Comparison of ENCODE assay signal across 14 mouse cellular contexts in the genomic region with DNA sequence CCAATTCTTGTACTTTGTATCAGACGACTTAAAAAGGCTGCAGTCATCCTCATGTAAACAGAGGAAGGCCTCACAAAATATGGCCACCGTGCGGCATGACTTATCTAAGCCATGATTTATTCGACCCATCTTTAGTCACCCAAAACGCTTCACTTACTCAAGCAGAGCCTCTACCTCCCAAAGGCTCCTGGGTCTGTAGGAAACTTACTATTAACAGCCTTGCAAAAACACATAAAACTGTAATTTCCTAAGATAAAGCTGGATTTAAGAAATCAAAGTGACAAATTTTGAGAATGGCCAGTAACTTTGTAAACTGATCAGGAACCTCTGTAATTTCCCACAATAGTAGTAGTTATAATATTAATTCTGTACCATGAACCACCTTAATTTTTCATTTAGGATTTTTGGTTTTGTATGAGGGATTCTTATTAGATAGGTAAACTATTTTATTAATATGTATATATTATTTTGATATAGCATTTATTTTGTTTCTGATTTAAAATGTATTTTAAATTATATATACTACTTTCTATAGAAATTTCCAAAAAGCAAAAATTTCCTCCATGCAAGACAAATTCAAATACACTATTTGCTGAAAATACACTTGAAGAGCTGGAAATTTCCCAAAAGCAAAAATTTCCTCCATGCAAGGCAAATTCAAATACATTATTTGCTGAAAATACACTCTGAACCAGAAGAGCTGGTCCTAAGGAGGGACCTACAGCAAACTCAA.
DNase-seq lines count a peak whose midpoint lies in the region; ATAC-seq and TF ChIP-seq lines count a peak whose summit lies in the region.
"Had no signal": no experiment of that assay in that cellular context is flagged by ENCODE, and none has a peak within 500 bp of the region (broad histone marks: within the 10 kb centered on the region; RNA-seq: fewer than 3 reads in every experiment).

No protein-coding gene starts in this region.

- no peaks in the 10 kb centered on the region for H3K36me3 ChIP-seq in liver, postnatal 0 days (replicated peaks; ENCODE audit: insufficient read depth, low read length)
- H3K36me3 ChIP-seq in liver, embryonic 11.5 days (ENCODE audit: control insufficient read depth, insufficient read depth, low read length), result no peaks in the 10 kb centered on the region
- H3K36me3 ChIP-seq in hindbrain, embryonic 15.5 days, result no peaks in the 10 kb centered on the region
- no peaks in the 10 kb centered on the region for H3K36me3 ChIP-seq in intestine, postnatal 0 days (ENCODE audit: control insufficient read depth, insufficient read depth)
- H3K36me3 ChIP-seq: heart, embryonic 13.5 days; liver, embryonic 13.5 days had no signal

- H3K9me3 ChIP-seq in liver, postnatal 0 days (ENCODE audit: low read length), result no peaks in the 10 kb centered on the region
- no peaks in the 10 kb centered on the region for H3K9me3 ChIP-seq in liver, embryonic 11.5 days (ENCODE audit: control insufficient read depth, low read length)
- no peaks in the 10 kb centered on the region for H3K9me3 ChIP-seq in hindbrain, embryonic 15.5 days
- H3K9me3 ChIP-seq in intestine, postnatal 0 days (ENCODE audit: control insufficient read depth), result no peaks in the 10 kb centered on the region
- H3K9me3 ChIP-seq: heart, embryonic 13.5 days; liver, embryonic 13.5 days had no signal

- H3K4me1 ChIP-seq in liver, postnatal 0 days (ENCODE audit: insufficient read depth), result peaks cover 3% of the 10 kb centered on the region
- H3K4me1 ChIP-seq in liver, embryonic 11.5 days (replicated peaks; ENCODE audit: control insufficient read depth, insufficient read depth, low read length), result peaks cover 4% of the 10 kb centered on the region; the same call in 1 of the 2 replicates
- peaks cover 3% of the 10 kb centered on the region; the same call in 1 of the 2 replicates for H3K4me1 ChIP-seq in cortical plate, adult 2 months (ENCODE audit: control insufficient read depth, insufficient read depth, low read length)
- peaks cover 24% of the 10 kb centered on the region for H3K4me1 ChIP-seq in hindbrain, embryonic 15.5 days (replicated peaks)
- H3K4me1 ChIP-seq in olfactory bulb, adult 2 months (ENCODE audit: control insufficient read depth, insufficient read depth, low read length), result no peaks in the 10 kb centered on the region
- no peaks in the 10 kb centered on the region for H3K4me1 ChIP-seq in intestine, postnatal 0 days (replicated peaks; ENCODE audit: control insufficient read depth, insufficient read depth, low read length)

- peak overlapping the region; percentile 46 for H3K27ac ChIP-seq in liver, postnatal 0 days (ENCODE audit: low read depth)
- H3K27ac ChIP-seq in liver, embryonic 11.5 days (ENCODE audit: low read depth, low read length), result no peak overlapping the region
- H3K27ac ChIP-seq in cortical plate, adult 2 months (ENCODE audit: insufficient read depth, low read length), result peak overlapping the region; percentile 16
- H3K27ac ChIP-seq in hindbrain, embryonic 15.5 days (replicated peaks), result peak overlapping the region; percentile 82
- peak overlapping the region; percentile 39; the same call in 1 of the 2 replicates for H3K27ac ChIP-seq in olfactory bulb, adult 2 months (ENCODE audit: insufficient read depth, low read depth, low read length)
- H3K27ac ChIP-seq in intestine, postnatal 0 days (ENCODE audit: low read depth, low read length), result no peak overlapping the region
- H3K27ac ChIP-seq: gastrocnemius, adult 2 months; heart, embryonic 13.5 days; liver, embryonic 13.5 days; macrophage had no signal

- 68% methylated on average over 5 of the region's 5 CpGs for WGBS in liver, postnatal 0 days (ENCODE audit: insufficient replicate concordance)
- WGBS in liver, embryonic 11.5 days, result 78% methylated on average over 5 of the region's 5 CpGs
- WGBS in hindbrain, embryonic 15.5 days, result 28% methylated on average over 5 of the region's 5 CpGs
- 46% methylated on average over 5 of the region's 5 CpGs for WGBS in olfactory bulb, adult 2 months
- 63% methylated on average over 5 of the region's 5 CpGs for WGBS in intestine, postnatal 0 days

- ATAC-seq in liver, postnatal 0 days, result no peak
- ATAC-seq in liver, embryonic 11.5 days (replicated peaks; ENCODE audit: low FRiP score), result no peak
- ATAC-seq in hindbrain, embryonic 15.5 days (ENCODE audit: low FRiP score, low read depth), result no peak
- ATAC-seq in intestine, postnatal 0 days, result no peak

- H3K4me3 ChIP-seq in liver, postnatal 0 days (ENCODE audit: low read depth, low read length), result no peak overlapping the region
- no peak overlapping the region for H3K4me3 ChIP-seq in liver, embryonic 11.5 days (ENCODE audit: low read depth, low read length)
- H3K4me3 ChIP-seq in cortical plate, adult 2 months (ENCODE audit: insufficient read depth, low read length), result peak overlapping the region; percentile 17; the same call in 1 of the 2 replicates
- peak overlapping the region; percentile 26 for H3K4me3 ChIP-seq in hindbrain, embryonic 15.5 days
- no peak overlapping the region for H3K4me3 ChIP-seq in olfactory bulb, adult 2 months (ENCODE audit: insufficient read depth, low read depth, low read length)
- no peak overlapping the region for H3K4me3 ChIP-seq in intestine, postnatal 0 days (ENCODE audit: low read depth, low read length)
- H3K4me3 ChIP-seq: gastrocnemius, adult 2 months; heart, embryonic 13.5 days; liver, embryonic 13.5 days had no signal

- TF ChIP-seq POLR2A in cortical plate, adult 2 months (IDR thresholded peaks at IDR 0.05; ENCODE audit: extremely low read depth, insufficient read depth, low read length), result no peak
- TF ChIP-seq POLR2A in olfactory bulb, adult 2 months (IDR thresholded peaks at IDR 0.05; ENCODE audit: insufficient read depth, low read depth, low read length), result no peak

- DNase-seq in liver, postnatal 0 days, result no peak
- no peak for DNase-seq in liver, embryonic 11.5 days (ENCODE audit: low spot score)
- no peak for DNase-seq in urinary bladder, postnatal 14 days (ENCODE audit: low spot score)
- DNase-seq in urinary bladder, postnatal 4 days (ENCODE audit: low spot score in 2 of 2), result no peak
- DNase-seq: gastrocnemius, adult 2 months; kidney, postnatal 14 days; liver, embryonic 13.5 days; right cerebral cortex, postnatal 25 days had no signal

- no peaks in the 10 kb centered on the region for H3K27me3 ChIP-seq in liver, postnatal 0 days (ENCODE audit: insufficient read depth, low read length)
- H3K27me3 ChIP-seq in liver, embryonic 11.5 days (replicated peaks; ENCODE audit: control insufficient read depth, insufficient read depth, low read length), result no peaks in the 10 kb centered on the region
- no peaks in the 10 kb centered on the region for H3K27me3 ChIP-seq in hindbrain, embryonic 15.5 days
- H3K27me3 ChIP-seq in intestine, postnatal 0 days (replicated peaks; ENCODE audit: control insufficient read depth, insufficient read depth, low read length), result no peaks in the 10 kb centered on the region
- H3K27me3 ChIP-seq: heart, embryonic 13.5 days; liver, embryonic 13.5 days had no signal

- no peak overlapping the region for H3K9ac ChIP-seq in liver, postnatal 0 days (replicated peaks)
- no peak overlapping the region for H3K9ac ChIP-seq in liver, embryonic 11.5 days (ENCODE audit: low read depth, low read length)
- no peak overlapping the region for H3K9ac ChIP-seq in hindbrain, embryonic 15.5 days
- H3K9ac ChIP-seq in intestine, postnatal 0 days (ENCODE audit: low read depth, low read length), result no peak overlapping the region
- H3K9ac ChIP-seq: heart, embryonic 13.5 days; liver, embryonic 13.5 days had no signal

- H3K4me2 ChIP-seq in liver, postnatal 0 days (ENCODE audit: low read depth, low read length), result peak overlapping the region; percentile 18
- no peak overlapping the region for H3K4me2 ChIP-seq in liver, embryonic 11.5 days
- peak overlapping the region; percentile 39 for H3K4me2 ChIP-seq in hindbrain, embryonic 15.5 days
- no peak overlapping the region for H3K4me2 ChIP-seq in intestine, postnatal 0 days (replicated peaks; ENCODE audit: low read depth)
- H3K4me2 ChIP-seq: heart, embryonic 13.5 days; liver, embryonic 13.5 days had no signal

- no peak for TF ChIP-seq CTCF in liver, postnatal 0 days (IDR thresholded peaks at IDR 0.05; ENCODE audit: low read depth)
- no peak for TF ChIP-seq CTCF in cortical plate, adult 2 months (IDR thresholded peaks at IDR 0.05; ENCODE audit: extremely low read depth, insufficient read depth, low read length)
- TF ChIP-seq CTCF in olfactory bulb, adult 2 months (IDR thresholded peaks at IDR 0.05; ENCODE audit: insufficient read depth, low read depth, low read length), result no peak
- TF ChIP-seq CTCF in intestine, postnatal 0 days (IDR thresholded peaks at IDR 0.05; ENCODE audit: low read depth), result no peak

- no peak for TF ChIP-seq EP300 in liver, postnatal 0 days (IDR thresholded peaks at IDR 0.05; ENCODE audit: low read depth)

Comparison
In these comparisons a context has a peak if more than half of its experiments do, and no peak if none do; other contexts are left out.
1. H3K27ac ChIP-seq: peak in liver, postnatal 0 days (single experiment), cortical plate, adult 2 months (single experiment), hindbrain, embryonic 15.5 days (single experiment) and olfactory bulb, adult 2 months (single experiment); none in liver, embryonic 11.5 days (single experiment) and intestine, postnatal 0 days (single experiment).
2. H3K4me2 ChIP-seq: peak in liver, postnatal 0 days (single experiment) and hindbrain, embryonic 15.5 days (single experiment); none in liver, embryonic 11.5 days (single experiment) and intestine, postnatal 0 days (single experiment).
3. H3K4me3 ChIP-seq: peak in cortical plate, adult 2 months (single experiment) and hindbrain, embryonic 15.5 days (single experiment); none in liver, postnatal 0 days (single experiment), liver, embryonic 11.5 days (single experiment), olfactory bulb, adult 2 months (single experiment) and intestine, postnatal 0 days (single experiment).